Mouse (Mus musculus) MEL (cell line): ENCODE data around the gene Vav3.

Experiments
- CTCF ChIP-seq, 3 experiments: IDR thresholded peaks in 2 of 3; conservative IDR thresholded peaks in 1 of 3; 2 replicates each; pipeline ENCODE4 v1.5.1; 2011 to 2012; ENCODE audit warnings: low read length in 3 of 3, low read depth in 2 of 3, mild to moderate bottlenecking in 2 of 3, improper control_type of control experiment in 1 of 3, inconsistent platforms in 1 of 3, mixed read lengths in 1 of 3, moderate library complexity in 1 of 3; ENCODE audit not compliant: control insufficient read depth in 1 of 3, insufficient read depth in 1 of 3, poor library complexity in 1 of 3, severe bottlenecking in 1 of 3
- E2F4 ChIP-seq: IDR thresholded peaks from 2 replicates; pipeline ENCODE4 v1.6.1; 2011; ENCODE audit warnings: low read depth, low read length, improper control_type of control experiment, borderline replicate concordance
- EP300 ChIP-seq, 2 experiments: IDR thresholded peaks; 2 replicates each; pipeline ENCODE4 v1.6.1; 2011; ENCODE audit warnings: improper control_type of control experiment in 2 of 2, low read length in 2 of 2, low read depth in 1 of 2, mild to moderate bottlenecking in 1 of 2
- MYC ChIP-seq: IDR thresholded peaks from 2 replicates; pipeline ENCODE4 v1.6.1; 2011; ENCODE audit warnings: low read depth, mild to moderate bottlenecking, low read length, improper control_type of control experiment, moderate library complexity
- POLR2A ChIP-seq, 2 experiments: IDR thresholded peaks; 2 replicates each; pipeline ENCODE4 v1.6.1; 2011 to 2012; ENCODE audit warnings: low read length in 2 of 2, mild to moderate bottlenecking in 2 of 2, control low read depth in 1 of 2, improper control_type of control experiment in 1 of 2, low read depth in 1 of 2, moderate library complexity in 1 of 2; ENCODE audit not compliant: control insufficient read depth in 1 of 2, insufficient read depth in 1 of 2, poor library complexity in 1 of 2
- SIN3A ChIP-seq: IDR thresholded peaks from 2 replicates; pipeline ENCODE4 v1.6.1; 2012; ENCODE audit warnings: low read length, improper control_type of control experiment, inconsistent platforms
- ZKSCAN1 ChIP-seq: IDR thresholded peaks from 2 replicates; pipeline ENCODE4 v1.6.1; 2012; ENCODE audit warnings: low read depth, mild to moderate bottlenecking, inconsistent platforms, low read length, improper control_type of control experiment, moderate library complexity

DNA sequence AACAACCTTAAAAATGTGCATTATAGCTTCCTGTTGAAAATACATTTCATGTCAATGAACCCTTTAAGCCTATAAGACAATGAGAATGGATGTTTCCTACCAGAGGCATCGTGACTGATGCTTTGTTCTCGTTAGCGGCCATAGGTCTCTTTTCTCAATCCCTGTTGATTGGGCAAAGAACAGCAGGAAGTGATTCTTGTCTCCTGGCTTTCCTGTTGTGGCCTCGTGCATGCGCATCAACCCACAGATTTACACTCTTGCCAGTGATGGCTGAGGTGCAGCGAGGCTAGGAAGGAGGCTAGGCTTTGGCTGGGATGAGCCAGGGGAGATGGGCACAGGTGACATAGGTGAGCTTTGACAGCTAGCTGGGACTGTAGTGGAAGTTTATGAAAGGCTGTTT is 123.2 kb downstream of the Vav3 start:
- no peak for TF ChIP-seq POLR2A (IDR thresholded peaks at IDR 0.05; ENCODE audit: control insufficient read depth in 1 of 2, insufficient read depth in 1 of 2, low read depth in 1 of 2, low read length in 2 of 2, poor library complexity in 1 of 2)
- no peak for TF ChIP-seq SIN3A
- no peak for TF ChIP-seq ZKSCAN1
- no peak for TF ChIP-seq E2F4
- TF ChIP-seq EP300 (IDR thresholded peaks at IDR 0.05; ENCODE audit: low read depth in 1 of 2, low read length in 2 of 2): no peak
- TF ChIP-seq CTCF (IDR thresholded peaks at IDR 0.05 in 2 of 3, conservative IDR thresholded peaks at IDR 0.05 in 1 of 3; ENCODE audit: control insufficient read depth in 1 of 3, insufficient read depth in 1 of 3, low read depth in 2 of 3, low read length in 3 of 3, poor library complexity in 1 of 3, severe bottlenecking in 1 of 3): no peak
- TF ChIP-seq MYC: no peak
